Mouse (Mus musculus) brain, embryonic 14.5 days (tissue): Measurements from ENCODE around the gene Fstl3. TPM values are rescaled to one million over a fixed set of nuclear protein-coding genes. Genes with fewer than 3 reads are reported as not detected.
A peak's percentile ranks its signal among the peaks of the same experiment; 100 is the strongest.

ENCODE experiments used
- DNase-seq: peaks from one replicate; pipeline ENCODE4 v3.0.0-alpha.2; 2011; ENCODE audit warnings: low read depth
- CTCF ChIP-seq: fragments of 200-500 bp; IDR thresholded peaks from 2 replicates; pipeline ENCODE4 v1.5.1; 2012; ENCODE audit warnings: inconsistent platforms, mild to moderate bottlenecking, moderate library complexity, borderline replicate concordance; ENCODE audit not compliant: insufficient read depth, insufficient read length; ENCODE audit errors: extremely low read depth
- POLR2A ChIP-seq: fragments of 200-500 bp; IDR thresholded peaks from 2 replicates; pipeline ENCODE4 v1.6.1; 2012; ENCODE audit warnings: mild to moderate bottlenecking, inconsistent platforms, borderline replicate concordance; ENCODE audit not compliant: poor library complexity, insufficient read depth, insufficient read length, severe bottlenecking; ENCODE audit errors: extremely low read depth
- polyA plus RNA-seq: library from polyadenylated mRNA; depleted of rRNA; stranded (reverse); fragments of >200 nt; gene quantifications from 2 replicates; pipeline ENCODE4 v1.2.3, GENCODE M21; 2012

Gene Fstl3
- polyA plus RNA-seq, 1 experiment = 2.2 TPM

DNA sequence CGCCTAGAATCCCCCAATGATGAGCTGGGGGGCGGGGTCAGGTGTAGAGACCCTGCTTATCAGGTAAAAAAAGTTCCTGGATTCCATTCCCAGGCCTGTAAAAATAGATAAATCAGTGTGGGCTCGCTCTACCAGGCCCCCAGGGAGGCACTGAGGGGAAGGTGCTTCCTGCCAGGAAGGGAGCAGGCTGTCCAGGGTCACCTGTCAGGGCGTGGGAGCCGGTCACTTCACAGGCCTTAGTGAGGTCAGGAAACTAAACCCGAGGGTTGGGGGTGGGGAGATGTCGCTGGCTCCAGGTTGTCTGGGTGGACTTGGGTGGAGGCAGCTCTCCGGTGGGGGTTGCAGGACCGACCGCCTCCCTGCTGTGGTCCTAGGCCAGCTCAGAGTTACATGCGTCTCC is 28.6 kb downstream of the Fstl3 start:
- no peak for TF ChIP-seq CTCF
- DNase-seq = no peak

DNA sequence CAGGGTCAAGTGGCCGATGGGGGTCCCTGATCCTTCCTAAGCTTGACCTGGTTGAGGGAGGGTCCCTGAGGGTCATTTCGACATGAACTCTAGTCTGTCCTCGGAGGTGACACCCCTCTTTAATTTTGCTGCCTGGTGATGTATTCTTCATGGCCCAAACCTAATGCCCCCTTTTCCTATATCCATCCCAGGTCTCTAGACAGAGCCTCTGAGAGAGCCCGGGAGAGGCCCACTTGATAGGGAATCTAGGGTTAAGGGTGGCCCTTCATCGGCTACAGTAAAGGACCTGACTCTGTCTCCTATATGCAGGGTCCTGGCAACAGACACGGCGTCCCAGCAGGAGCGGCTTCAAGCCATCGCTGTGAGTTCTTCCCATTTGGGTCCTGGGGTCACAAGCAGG is 29.3 kb downstream of the Fstl3 start:
- DNase-seq = no peak
- TF ChIP-seq POLR2A (no peak), CTCF (no peak)

DNA sequence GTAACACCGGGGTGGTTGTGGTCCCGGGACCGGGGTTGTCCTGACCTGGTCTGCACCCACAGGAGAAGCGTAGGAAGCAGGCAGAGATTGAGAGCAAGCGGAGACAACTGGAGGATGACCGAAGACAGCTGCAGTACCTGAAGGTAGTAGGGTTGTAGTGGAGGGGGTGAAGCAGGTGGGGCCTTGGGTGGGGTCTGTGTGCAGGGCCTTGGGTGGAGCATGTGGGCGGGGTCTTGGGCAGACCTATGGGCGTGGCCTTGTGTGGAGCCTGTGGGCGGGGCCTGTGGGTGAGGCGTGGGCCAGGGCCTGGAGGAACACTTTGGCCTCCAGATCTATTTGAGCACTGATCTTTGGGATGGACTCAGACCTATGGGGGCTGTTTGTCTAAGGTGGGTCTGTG is 29.9 kb downstream of the Fstl3 start:
- DNase-seq = no peak
- TF ChIP-seq POLR2A (no peak), CTCF (no peak)

- peak; percentile 51 for DNase-seq
These were observed 30.8 kb downstream of the Fstl3 start for GRCm38 (mm10) chr10:79807826-79808225.

GRCm38 (mm10) chr10:79808728-79809127 is 31.7 kb downstream of the Fstl3 start:
- DNase-seq = no peak
- TF ChIP-seq CTCF = no peak
- TF ChIP-seq POLR2A = no peak

More at GRCm38 (mm10) chr10:79807826-79808225, 30.8 kb downstream of the Fstl3 start:
- TF ChIP-seq POLR2A = no peak

DNA sequence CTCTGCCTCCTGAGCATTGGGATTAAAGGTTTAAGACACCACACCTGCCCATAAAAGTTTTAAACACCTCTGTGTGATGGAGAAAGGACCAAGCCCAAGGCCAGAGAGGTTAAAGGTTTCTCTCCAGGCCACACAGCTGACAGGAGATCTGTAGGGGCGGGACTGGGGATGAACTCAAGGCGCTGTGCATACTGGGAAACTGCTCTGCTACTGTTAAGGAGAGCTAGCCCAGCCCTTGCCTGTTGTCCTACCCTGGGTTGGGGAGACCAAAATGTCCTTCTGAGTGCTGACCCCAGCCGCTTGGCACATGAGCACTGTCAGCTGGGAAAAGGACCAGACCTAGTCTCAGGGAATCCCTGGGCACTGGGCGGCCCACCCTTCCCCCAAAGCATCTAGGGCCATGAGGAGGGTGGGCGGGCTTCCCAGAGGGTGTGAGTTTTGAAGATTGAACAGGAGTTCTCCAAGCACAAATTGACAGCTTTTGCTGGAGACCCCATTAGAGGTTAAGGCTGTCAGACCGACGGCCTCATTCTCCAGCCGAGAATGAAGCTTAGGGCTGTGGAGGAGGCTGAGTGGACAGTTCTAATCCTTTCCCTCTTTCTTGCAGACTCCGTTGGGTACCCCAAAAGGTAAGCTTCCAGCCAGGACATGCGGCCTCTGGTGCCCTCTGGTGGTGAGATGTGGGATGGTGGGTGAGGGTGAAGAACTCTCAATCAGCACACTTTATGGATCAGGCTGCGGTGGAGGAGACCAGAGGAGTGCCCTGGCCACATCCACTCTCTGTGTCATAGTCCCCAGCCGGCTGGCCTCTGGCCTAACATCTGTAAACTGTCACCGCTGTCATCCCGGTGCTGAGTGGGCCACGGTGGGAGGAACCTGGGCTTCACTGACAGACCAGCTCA is 34.9 kb downstream of the Fstl3 start:
- no peak for TF ChIP-seq POLR2A
- peak; percentile 99 for TF ChIP-seq CTCF
- peak; percentile 86 for DNase-seq

DNA sequence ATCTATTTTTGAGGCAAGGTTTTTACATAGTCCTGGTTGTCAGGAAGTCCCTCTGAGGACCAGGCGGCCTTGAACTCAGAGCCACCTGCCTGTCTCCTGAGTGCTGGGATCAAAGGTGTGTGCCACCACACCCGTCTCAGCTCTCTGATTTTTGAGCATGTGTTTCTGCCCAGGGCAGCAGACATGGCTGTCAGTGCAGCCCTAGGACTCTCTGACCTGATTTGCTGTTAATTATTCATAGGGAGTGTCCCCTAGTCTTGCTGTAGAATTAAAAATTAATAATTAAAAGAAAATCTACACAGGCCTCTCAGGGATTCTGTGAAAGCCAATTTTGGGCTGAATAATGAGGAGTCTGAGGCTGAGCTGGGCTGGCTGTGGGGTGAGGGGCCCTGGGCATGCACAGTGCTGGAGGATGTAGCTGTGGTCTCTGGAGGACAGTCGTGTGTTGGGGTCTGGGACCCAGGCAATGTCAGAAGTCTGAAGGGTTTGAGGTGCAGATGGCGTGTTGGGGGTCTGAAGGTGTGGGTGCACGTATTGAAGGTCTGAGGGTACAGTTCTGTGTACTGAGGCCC is 37.3 kb downstream of the Fstl3 start:
- TF ChIP-seq POLR2A (no peak), CTCF (no peak)

DNA sequence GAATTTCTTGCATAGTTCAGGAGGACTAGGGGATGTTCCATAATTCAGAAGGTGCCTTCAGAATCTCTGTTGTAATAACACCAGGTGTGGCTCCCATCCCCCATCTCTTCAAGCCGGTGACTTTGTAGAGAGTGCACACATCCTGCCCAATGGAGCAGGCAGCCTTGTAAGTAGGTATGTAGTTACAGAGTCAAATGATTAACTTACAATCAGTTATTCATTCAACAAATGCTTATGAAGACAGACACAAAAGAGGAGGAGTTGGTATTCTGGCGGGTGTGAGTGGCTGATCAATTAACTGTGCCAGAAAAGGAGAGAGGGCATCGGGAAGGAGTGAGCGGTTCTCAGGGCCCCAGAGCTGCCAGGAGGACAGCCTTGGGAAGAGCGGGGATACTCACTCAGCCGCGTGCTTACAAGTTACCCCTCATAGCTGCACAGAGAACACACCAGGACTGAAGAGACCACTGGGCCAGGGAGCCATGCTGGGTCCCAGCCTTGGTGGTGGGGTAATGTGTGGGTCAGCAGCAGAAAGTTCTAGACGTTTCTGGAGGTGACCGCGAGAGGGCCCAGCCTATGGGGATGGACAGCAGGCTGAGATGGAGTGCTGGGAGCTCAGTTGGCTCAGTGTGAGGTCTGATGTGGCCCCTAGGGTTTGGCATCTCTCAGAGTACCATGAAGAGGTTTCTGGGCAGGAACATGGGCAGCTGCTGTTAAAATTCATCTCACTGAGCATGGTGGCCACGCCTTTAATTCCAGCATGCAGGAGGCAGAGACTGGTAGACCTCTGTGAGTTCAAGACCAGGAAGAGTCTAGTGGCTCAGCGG is 38.8 kb downstream of the Fstl3 start:
- TF ChIP-seq POLR2A (no peak), CTCF (no peak)
- DNase-seq = no peak

More for the DNA sequence above, 37.3 kb downstream of the Fstl3 start:
- no peak for DNase-seq

- no peak for DNase-seq
These were observed 40.0 kb downstream of the Fstl3 start for GRCm38 (mm10) chr10:79817111-79817510.

GRCm38 (mm10) chr10:79818225-79818624 is 41.2 kb downstream of the Fstl3 start:
- TF ChIP-seq POLR2A = no peak
- no peak for TF ChIP-seq CTCF
- DNase-seq = no peak

More at GRCm38 (mm10) chr10:79817111-79817510, 40.0 kb downstream of the Fstl3 start:
- TF ChIP-seq POLR2A = no peak
- TF ChIP-seq CTCF = peak; percentile 19; the same call in 1 of the 2 replicates

- no peak for TF ChIP-seq POLR2A
- no peak for TF ChIP-seq CTCF
- DNase-seq = no peak
These were observed 42.5 kb downstream of the Fstl3 start for GRCm38 (mm10) chr10:79819606-79820005.

GRCm38 (mm10) chr10:79820277-79820676 is 43.2 kb downstream of the Fstl3 start:
- DNase-seq = no peak
- no peak for TF ChIP-seq POLR2A
- TF ChIP-seq CTCF = no peak

GRCm38 (mm10) chr10:79820782-79821181 is 43.7 kb downstream of the Fstl3 start, which contains the start of gene Misp:
Misp (plus strand) TSS chr10:79820989.
- no peak for DNase-seq
- TF ChIP-seq CTCF (peak; percentile 24; the same call in 1 of the 2 replicates), POLR2A (no peak)

- DNase-seq = no peak
- no peak for TF ChIP-seq CTCF
These were observed 44.7 kb downstream of the Fstl3 start for GRCm38 (mm10) chr10:79821731-79822130.

GRCm38 (mm10) chr10:79822372-79822771 is 45.3 kb downstream of the Fstl3 start:
- DNase-seq = no peak
- TF ChIP-seq CTCF (no peak), POLR2A (no peak)
